Mouse (Mus musculus): ENCODE data around the gene Fam151b. TPM values are rescaled to one million over a fixed set of nuclear protein-coding genes. Genes with fewer than 3 reads are reported as not detected.

Fam151b gene
- polyA plus RNA-seq, 1 experiment from 2014 or later = 0.17 TPM

Other genes with a start within 250 kb of the Fam151b start
- 0.87 and 1.6 TPM in 2 replicates for gene Gm20379, start 178.0 kb downstream of the Fam151b start, polyA plus RNA-seq (2016; fragmentation: Nextera tagmentation; extraction: Ambion mirVana)
- gene Dhfr, start 129.3 kb downstream of the Fam151b start, polyA plus RNA-seq (2016; fragmentation: Nextera tagmentation; extraction: Ambion mirVana) = 21.4 and 21.7 TPM in 2 replicates
- gene Msh3, start 129.0 kb downstream of the Fam151b start, polyA plus RNA-seq (2016; fragmentation: Nextera tagmentation; extraction: Ambion mirVana) = 36.0 and 38.1 TPM in 2 replicates
- 0.09 and 0.21 TPM in 2 replicates for gene Ankrd34b, start 58.1 kb downstream of the Fam151b start, polyA plus RNA-seq (2016; fragmentation: Nextera tagmentation; extraction: Ambion mirVana)
- gene Zfyve16, start 46.9 kb upstream of the Fam151b start, polyA plus RNA-seq (2016; fragmentation: Nextera tagmentation; extraction: Ambion mirVana) = 11.9 and 12.7 TPM in 2 replicates
- not detected in 2 replicates for gene Spz1, start 92.2 kb upstream of the Fam151b start, polyA plus RNA-seq (2016; fragmentation: Nextera tagmentation; extraction: Ambion mirVana)
- gene Serinc5, start 127.1 kb upstream of the Fam151b start, polyA plus RNA-seq (2016; fragmentation: Nextera tagmentation; extraction: Ambion mirVana) = 9.5 and 10.0 TPM in 2 replicates

All from forebrain, embryonic 12.5 days (tissue).